Mouse (Mus musculus): ENCODE results near the gene Nod1.

Nod1 gene

DNA sequence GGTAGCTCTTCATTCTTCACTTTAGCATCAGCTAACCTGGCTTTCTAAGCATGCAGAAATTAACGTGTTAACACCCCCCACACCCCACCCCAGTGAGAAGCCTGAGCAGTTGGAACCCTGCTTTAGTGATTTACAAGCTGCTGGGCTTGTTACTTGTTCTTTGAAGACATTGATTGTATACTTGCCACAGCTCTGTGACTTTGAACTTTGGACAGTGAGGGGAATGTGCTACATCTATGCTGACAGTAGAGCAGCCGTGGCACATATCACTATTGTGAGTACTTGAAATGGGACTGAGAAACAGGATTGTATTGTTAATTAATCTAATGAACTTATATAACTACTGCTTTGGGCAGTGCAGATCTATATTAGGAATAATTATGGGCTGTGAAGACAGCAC lies 89.0 kb downstream of the Nod1 start:
- DNase-seq (ENCODE audit: low spot score in 2 of 2): no peak

DNA sequence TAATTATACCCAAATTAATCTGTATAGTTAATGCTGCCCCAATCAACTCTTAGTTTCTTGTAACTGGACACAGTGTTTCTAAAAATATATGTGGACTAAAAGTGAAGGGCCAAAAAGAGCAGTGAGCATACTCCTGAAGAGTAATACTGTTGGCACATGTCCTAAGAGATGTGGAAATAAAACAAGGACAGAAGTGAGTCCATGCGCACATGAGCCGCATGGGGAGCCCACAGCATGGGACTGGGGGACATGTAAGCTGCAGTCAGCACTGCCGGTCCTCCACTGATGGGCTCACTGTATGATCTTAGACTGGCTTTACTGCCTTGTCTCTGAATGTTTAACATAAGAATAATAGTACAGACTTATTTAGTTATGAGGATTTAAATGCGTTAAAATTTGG lies 92.3 kb downstream of the Nod1 start:
- no peak for DNase-seq (ENCODE audit: low spot score in 2 of 2)

DNA sequence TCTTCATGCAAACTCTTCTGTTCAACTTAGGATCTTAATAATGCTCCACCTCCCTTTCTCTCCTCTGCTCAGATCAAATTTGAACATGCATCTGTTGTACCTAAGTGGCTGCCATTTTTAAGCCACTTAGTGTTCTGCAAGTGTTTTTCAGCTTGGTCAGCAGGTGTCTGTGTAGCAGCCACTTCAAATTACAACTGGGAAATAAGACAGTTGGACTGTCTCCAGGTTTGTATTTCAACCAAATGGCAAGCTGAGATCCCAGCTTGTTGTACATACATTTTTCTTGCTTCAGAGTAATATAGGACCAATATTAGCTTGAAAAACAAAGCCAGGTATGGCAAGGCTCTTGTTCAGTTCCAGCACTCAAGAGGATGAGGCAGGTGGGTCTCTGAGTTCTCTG lies 93.9 kb downstream of the Nod1 start:
- DNase-seq (ENCODE audit: low spot score in 2 of 2): no peak

DNA sequence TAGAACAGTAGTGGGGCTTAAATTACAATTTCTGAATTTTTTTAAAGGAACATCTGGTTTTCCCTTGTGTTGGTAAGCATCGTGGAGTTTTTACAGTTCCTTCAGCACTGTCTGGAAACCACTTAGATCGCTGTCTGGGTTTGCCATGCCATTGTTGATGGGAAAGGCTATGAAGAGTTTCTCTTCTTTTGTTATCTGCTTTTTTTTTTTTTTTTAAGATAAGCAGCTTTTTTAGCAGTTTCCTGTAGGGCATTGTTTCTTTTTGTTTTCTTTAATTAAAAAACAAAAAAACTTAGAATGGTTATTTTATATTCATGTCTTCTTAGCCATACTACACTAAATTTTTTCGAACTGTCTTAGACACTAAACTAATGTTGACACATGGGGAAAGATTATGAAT lies 94.8 kb downstream of the Nod1 start:
- no peak for DNase-seq (ENCODE audit: low spot score in 2 of 2)

DNA sequence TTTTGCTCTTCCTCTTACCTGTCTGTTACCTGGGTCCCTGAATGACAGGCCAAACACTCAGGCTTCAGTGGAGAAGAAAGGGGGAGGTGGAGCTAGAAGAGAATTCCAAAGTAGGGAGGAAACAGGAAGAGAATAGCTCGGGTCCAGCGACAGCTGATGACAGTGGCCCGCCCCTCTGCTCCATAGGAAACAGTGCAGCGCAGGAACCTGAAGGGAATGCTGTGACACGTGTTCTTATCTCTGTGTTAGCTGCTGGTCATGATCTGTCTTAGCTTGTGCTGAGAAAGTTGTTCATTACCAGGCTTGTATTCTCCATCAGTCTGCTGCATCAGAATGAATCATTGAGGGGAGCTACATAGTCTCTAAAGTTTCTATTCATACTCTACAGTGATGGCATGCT lies 95.6 kb downstream of the Nod1 start:
- DNase-seq (ENCODE audit: low spot score in 2 of 2): no peak
